ENCODE assay signal across 9 mouse cellular contexts in genomic region chr7:83659159-83660065, GRCm38 (mm10). TPM values are rescaled to one million over a fixed set of nuclear protein-coding genes. Genes with fewer than 3 reads are reported as not detected.
DNase-seq lines count a peak whose midpoint lies in the region; ATAC-seq and TF ChIP-seq lines count a peak whose summit lies in the region.
"Had no signal": no experiment of that assay in that cellular context is flagged by ENCODE, and none has a peak within 500 bp of the region (broad histone marks: within the 10 kb centered on the region; RNA-seq: fewer than 3 reads in every experiment).

No protein-coding gene starts in this region.

- no peaks in the 10 kb centered on the region for H3K4me1 ChIP-seq in heart, embryonic 16.5 days (ENCODE audit: control insufficient read depth, insufficient read depth, low read length)
- no peaks in the 10 kb centered on the region for H3K4me1 ChIP-seq in liver, embryonic 14.5 days (replicated peaks; ENCODE audit: control insufficient read depth in 2 of 2, insufficient read depth in 2 of 2, low read length in 1 of 2)

- no peak for TF ChIP-seq CTCF in gastrocnemius, adult 2 months (IDR thresholded peaks at IDR 0.05)
- TF ChIP-seq CTCF in liver, embryonic 14.5 days (IDR thresholded peaks at IDR 0.05; ENCODE audit: low read depth) = no peak

- no peak overlapping the region for H3K9ac ChIP-seq in heart, embryonic 16.5 days (ENCODE audit: low read length)
- H3K9ac ChIP-seq in liver, embryonic 14.5 days (replicated peaks) = no peak overlapping the region

- DNase-seq in gastrocnemius, adult 2 months = no peak
- no peak for DNase-seq in gastrocnemius, postnatal 4 days (ENCODE audit: low spot score in 2 of 2)
- peak; percentile 56 for DNase-seq in adrenal gland, postnatal 14 days
- peak in 2 of 3 experiments; percentile 12 to 24 for DNase-seq in liver, embryonic 14.5 days (ENCODE audit: low read depth in 3 of 3, low spot score in 3 of 3)
- peak; percentile 52 to 72 for DNase-seq in spleen, postnatal 4 days (ENCODE audit: low spot score in 2 of 2)
- DNase-seq in yolk sac, embryonic 10.5 days (ENCODE audit: low spot score) = no peak
- no peak for DNase-seq in embryo, embryonic 10.5 days (ENCODE audit: low spot score)

- no peak for TF ChIP-seq EP300 in liver, embryonic 14.5 days (IDR thresholded peaks at IDR 0.05; ENCODE audit: low read depth)

- no peaks in the 10 kb centered on the region; the same call in 1 of the 2 replicates for H3K9me3 ChIP-seq in heart, embryonic 16.5 days (replicated peaks; ENCODE audit: control insufficient read depth, low read length)
- H3K9me3 ChIP-seq in liver, embryonic 14.5 days (ENCODE audit: control insufficient read depth, low read length) = no peaks in the 10 kb centered on the region

- H3K36me3 ChIP-seq in heart, embryonic 16.5 days (ENCODE audit: control insufficient read depth, insufficient read depth) = no peaks in the 10 kb centered on the region
- no peaks in the 10 kb centered on the region for H3K36me3 ChIP-seq in liver, embryonic 14.5 days (replicated peaks; ENCODE audit: control insufficient read depth, insufficient read depth, low read depth)

- intact Hi-C loops in gastrocnemius, adult 2 months (cut with DNase I) = loop anchor here (10.0 kb wide), 1 partner anchor 225 kb away; the partner anchor contains the start of genes Mesd and Tlnrd1

- H3K27me3 ChIP-seq in heart, embryonic 16.5 days (ENCODE audit: control insufficient read depth, insufficient read depth, low read length) = no peaks in the 10 kb centered on the region
- H3K27me3 ChIP-seq in liver, embryonic 14.5 days (ENCODE audit: control insufficient read depth, insufficient read depth, low read length) = no peaks in the 10 kb centered on the region
- H3K27me3 ChIP-seq: Patski had no signal

- ATAC-seq in heart, embryonic 16.5 days (replicated peaks; ENCODE audit: extremely low read depth, insufficient read depth, low FRiP score) = 0 out of 2 replicates have a peak, but pooled peaks have one; percentile 31
- ATAC-seq in liver, embryonic 14.5 days (ENCODE audit: insufficient read depth) = peak; percentile 35; the same call in 1 of the 2 replicates
- ATAC-seq: Patski had no signal

- no peak overlapping the region for H3K4me2 ChIP-seq in heart, embryonic 16.5 days (ENCODE audit: low read depth, low read length)
- H3K4me2 ChIP-seq in liver, embryonic 14.5 days (ENCODE audit: low read depth) = no peak overlapping the region

- peak overlapping the region; percentile 68 for H3K27ac ChIP-seq in gastrocnemius, adult 2 months
- H3K27ac ChIP-seq in heart, embryonic 16.5 days (ENCODE audit: low read length) = peak overlapping the region; percentile 68
- no peak overlapping the region for H3K27ac ChIP-seq in liver, embryonic 14.5 days

- 0 out of 2 replicates have a peak overlapping the region, but pooled peaks have one; percentile 2 for H3K4me3 ChIP-seq in gastrocnemius, adult 2 months
- no peak overlapping the region for H3K4me3 ChIP-seq in heart, embryonic 16.5 days (ENCODE audit: low read length)
- H3K4me3 ChIP-seq in liver, embryonic 14.5 days (ENCODE audit: insufficient read depth in 1 of 2, low read depth in 2 of 2, low read length in 2 of 2) = no peak overlapping the region

- WGBS in heart, embryonic 16.5 days = 71% methylated on average over 9 of the region's 9 CpGs
- WGBS in liver, embryonic 14.5 days (ENCODE audit: insufficient replicate concordance) = 39% methylated on average over 9 of the region's 9 CpGs

RNA-seq across cellular contexts. Expression of gene Stard5, which starts 27.7 kb away (rescaled TPM):
- total RNA-seq in gastrocnemius, adult 2 months (2021) = 1 to 10 TPM; 3.7 to 4.9 TPM
- 10 to 100 TPM; 14.9 to 15.3 TPM for total RNA-seq in gastrocnemius, postnatal 4 days (2021)
- total RNA-seq in adrenal gland, postnatal 14 days (2021) = 32.8 and 40.5 TPM in 2 replicates
- 33.7 and 35.7 TPM in 2 replicates for polyA plus RNA-seq in heart, embryonic 16.5 days (2015; fragmentation: Nextera tagmentation; extraction: Ambion mirVana)
- 4.9 and 5.3 TPM in 2 replicates for polyA plus RNA-seq in liver, embryonic 14.5 days (2012; rRNA removed)
- 7.5 and 8.9 TPM in 2 replicates for polyA plus RNA-seq in liver, embryonic 14.5 days (2014; fragmentation: Nextera tagmentation; extraction: Ambion mirVana)

Comparison
In these comparisons a context has a peak if more than half of its experiments do, and no peak if none do; other contexts are left out.
1. DNase-seq: peak in adrenal gland, postnatal 14 days (single experiment), liver, embryonic 14.5 days (2 of 3) and spleen, postnatal 4 days (2 of 2); none in gastrocnemius, adult 2 months (single experiment), gastrocnemius, postnatal 4 days (0 of 2), yolk sac, embryonic 10.5 days (single experiment) and embryo, embryonic 10.5 days (single experiment).